Mouse (Mus musculus) gastrocnemius, postnatal 14 days (tissue): Measurements from ENCODE around the gene Zfp652. TPM values are rescaled to one million over a fixed set of nuclear protein-coding genes. Genes with fewer than 3 reads are reported as not detected.

Experiments
- DNase-seq: peaks from one replicate; pipeline ENCODE4 v3.0.0; 2021; ENCODE audit warnings: mixed read lengths
- intact Hi-C: fragments of 180-260 bp; cut with DNase I; formaldehyde crosslinking; loops from one replicate; pipeline ENCODE4 v1.15.1; 2025; ENCODE audit warnings: low total_unique reads
- total RNA-seq, 2 experiments: library from RNA; stranded (reverse); gene quantifications; 2 replicates each; pipeline ENCODE4 v1.2.3; 2021

Gene Zfp652
- total RNA-seq, 2 experiments from 2014 or later: 42.0 to 43.1 TPM

DNA sequence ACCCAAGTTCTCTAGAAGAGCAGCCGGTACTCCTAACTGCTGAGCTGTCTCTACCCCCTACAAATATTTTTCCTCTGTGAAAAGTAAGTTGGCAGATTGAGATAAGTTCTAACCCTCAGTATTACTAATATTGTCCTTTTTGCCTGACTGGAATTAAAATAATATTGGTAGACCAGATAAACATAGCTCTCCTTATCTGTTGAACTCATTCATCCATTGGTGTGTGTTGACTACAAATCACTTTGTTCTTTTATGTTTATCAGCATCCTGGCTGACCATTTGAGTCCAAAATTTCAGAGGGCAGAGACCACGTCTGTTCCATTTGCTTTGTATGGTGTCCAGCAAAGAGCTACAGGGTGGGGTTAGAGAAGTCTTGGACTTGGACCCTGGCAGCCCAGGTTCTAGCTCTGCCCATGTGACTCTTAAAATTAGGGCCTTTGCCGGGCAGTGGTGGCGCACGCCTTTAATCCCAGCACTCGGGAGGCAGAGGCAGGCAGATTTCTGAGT lies 2.9 kb upstream of the Zfp652 start:
- intact Hi-C loops: no loop called here
- DNase-seq: no peak

DNA sequence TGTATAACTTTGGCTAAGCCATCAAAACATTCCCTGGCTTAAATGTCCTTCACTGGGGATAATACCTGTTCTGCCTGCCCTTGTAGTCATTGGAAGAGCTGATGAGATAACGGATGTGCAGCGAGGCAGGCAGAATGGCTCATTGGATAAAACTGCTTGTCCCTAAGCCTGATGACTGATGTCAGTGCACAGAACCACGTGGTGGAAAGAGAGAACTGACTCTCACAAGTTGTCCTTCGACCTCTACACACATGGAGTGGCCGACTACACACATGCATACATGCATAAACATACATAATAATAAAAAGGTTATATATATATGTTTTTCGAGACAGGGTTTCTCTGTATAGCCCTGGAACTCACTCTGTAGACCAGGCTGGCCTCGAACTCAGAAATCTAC lies 2.0 kb upstream of the Zfp652 start:
- intact Hi-C loops: no loop called here

DNA sequence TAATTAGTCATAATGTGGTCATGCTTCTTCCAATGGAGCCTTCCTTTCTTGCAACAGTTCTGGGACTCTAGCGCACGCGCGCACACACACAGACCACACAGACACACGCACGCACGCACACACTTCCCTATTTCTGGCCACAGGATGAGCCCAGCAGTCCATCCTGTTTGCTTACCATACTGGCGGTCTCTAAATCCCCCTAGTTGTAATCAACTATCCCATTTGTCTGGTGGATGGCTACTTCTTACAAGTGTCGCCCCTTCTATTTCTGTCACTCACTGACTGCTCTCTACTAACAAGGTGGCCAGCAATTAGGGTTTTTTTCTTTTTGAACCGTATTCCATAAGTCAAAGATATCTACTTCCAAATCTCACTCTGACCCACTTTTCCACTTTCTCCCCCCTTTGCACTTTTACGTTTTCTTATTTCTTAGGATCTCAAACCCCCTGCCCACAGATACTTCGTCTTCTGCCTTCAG lies 349 bp upstream of the Zfp652 start:
- intact Hi-C loops: no loop called here
- no peak for DNase-seq

More for the DNA sequence above, 2.0 kb upstream of the Zfp652 start:
- no peak for DNase-seq

DNA sequence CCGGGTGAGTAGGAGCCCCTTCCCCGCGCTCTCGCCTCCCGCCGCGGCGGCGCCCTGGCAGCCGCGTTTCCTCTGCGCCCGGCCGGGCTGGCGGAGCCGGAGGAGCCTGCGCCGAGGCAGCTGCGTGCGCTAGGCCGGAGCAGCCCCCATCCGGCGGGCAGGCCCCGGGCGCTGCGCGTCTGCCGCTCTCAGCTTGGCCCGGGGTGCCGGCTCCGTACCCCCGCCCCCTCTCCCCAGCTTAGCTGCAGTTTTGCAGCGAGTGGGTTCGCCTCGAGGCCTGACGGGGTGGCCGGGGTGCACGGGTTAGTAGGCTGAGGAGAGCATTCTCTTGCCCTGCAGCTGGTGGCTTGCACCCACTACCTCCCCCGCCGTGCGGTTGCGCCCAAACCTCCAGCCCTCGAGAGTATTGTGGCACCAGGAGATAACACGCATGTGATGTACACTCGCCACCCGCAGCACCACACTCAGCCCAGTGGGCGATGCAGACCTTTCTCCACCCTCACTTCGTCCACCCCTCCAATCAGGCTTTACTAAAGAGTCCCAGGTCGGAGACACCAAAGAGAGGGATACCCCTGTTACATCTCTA lies 845 bp downstream of the Zfp652 start:
- intact Hi-C loops: no loop called here
- DNase-seq: peak; percentile 54

DNA sequence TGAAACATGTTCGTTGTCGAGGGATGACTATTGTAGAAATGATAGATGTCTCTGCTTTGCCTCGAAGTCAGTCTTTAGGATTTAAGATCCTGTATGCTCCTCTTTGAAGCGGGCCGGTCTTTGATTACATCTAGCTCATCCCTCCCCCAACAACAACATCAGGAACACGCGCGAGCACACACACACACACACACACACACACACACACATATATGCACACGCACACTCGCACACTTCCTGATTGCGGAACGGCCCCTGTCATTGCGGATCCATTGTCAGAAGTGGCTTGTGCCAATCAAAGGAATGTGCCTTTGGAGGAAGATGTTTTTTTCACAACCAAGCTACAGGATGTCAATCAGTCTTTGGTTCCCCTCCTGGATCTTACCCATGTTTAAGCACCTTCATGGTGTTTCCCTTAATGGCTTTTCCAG lies 1.4 kb downstream of the Zfp652 start:
- intact Hi-C loops: no loop called here
- DNase-seq: no peak

DNA sequence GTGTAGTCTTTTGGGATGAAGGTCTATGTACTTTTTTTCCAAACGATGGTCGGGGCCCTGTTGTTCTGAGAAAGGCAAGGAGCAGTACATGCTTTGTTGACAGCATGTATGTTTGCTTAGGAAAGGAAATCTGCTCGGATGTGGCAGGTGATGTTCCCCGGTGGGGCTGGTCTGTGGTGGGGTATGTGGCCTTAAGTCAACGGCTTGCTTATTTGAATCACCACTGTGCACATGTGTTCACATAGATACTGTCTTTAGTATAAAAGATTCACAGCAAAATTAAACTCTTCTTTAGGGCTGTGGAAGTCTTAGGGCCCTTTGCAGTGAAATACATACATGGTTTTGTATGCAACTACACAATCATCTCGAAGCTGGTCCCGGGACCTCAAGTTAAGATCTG lies 1.9 kb downstream of the Zfp652 start:
- intact Hi-C loops: no loop called here
- no peak for DNase-seq

DNA sequence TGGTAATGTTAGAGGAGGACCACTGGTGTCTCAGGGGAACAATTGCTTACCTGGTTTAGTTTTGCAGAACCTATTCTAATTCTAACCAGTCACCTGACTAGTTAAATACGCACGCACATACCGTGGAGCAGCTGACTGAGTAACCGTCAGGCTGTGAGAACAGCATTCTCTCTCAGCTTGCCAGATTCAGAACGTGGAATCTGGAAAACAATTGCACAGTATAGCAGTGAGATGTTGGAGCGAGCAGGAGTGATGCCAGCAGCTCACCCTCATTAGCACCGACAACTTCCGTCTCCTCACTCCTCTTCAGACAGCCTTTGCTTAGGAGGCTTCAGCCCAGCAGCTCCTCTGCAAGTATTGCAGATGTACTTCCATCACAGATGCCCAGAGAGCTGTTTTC lies 3.7 kb downstream of the Zfp652 start:
- intact Hi-C loops: no loop called here
- DNase-seq: no peak

DNA sequence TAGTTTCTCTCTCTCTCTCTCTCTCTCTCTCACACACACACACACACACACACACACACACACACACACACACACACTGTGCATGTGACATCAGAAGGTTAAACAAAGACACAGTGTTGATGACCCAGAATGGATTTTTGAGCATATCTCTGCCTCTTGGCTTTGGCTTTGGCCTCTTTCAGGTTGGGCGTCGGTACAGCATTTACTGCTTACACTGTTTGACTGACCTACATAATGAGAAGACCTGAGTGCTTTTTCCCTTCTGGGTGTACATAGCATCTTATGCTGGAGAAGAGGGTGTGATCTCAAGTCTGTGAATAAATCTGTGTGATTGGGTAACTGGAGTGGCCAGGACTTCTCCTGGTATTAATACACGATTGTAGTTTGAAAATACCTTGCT lies 6.9 kb downstream of the Zfp652 start:
- intact Hi-C loops: no loop called here
- DNase-seq: no peak

DNA sequence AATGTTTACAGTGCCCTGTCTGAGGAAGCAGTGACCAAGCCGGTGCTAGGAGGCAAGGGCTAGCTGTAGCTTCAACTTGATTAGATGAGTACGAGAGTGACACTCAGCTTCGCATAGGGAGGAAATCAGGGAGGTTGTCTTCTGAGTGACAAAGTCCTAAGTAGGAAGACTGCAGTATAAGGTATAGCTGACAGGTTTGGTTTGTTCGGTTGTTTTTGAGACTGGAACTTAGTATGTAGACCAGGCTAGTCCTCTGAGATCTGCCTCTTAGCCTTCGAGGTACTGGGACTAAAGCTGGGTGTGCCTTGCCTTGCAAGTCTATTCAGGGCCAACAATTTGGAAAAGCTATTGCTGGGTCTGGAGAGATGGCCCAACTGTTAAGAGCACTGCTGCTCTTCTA lies 10.8 kb downstream of the Zfp652 start, which contains the start of gene B130006D01Rik:
Gene B130006D01Rik (plus strand): TSS at position 301 of the 400 bp plus-strand sequence.
- intact Hi-C loops: no loop called here

DNA sequence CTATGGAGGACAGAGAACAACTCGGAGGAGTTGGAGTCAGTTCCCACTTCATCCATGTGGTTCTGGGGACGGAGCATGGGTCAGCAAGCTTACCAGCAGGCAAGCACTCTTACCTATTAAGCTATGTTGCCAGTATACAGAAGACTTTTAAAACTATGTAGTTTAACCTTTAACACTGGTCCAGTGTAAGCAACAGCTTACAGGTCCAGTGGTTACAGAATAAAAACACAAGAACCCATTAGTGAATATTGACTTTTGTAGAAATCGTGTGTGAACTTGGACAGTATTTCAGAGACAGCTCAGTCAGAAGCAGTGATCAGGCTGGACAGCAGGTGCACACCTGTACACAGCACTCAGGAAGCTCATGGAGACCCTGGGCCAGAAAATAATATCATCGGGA lies 12.0 kb downstream of the Zfp652 start:
- intact Hi-C loops: no loop called here

More for the DNA sequence above, 10.8 kb downstream of the Zfp652 start, which contains the start of gene B130006D01Rik:
- no peak for DNase-seq

DNA sequence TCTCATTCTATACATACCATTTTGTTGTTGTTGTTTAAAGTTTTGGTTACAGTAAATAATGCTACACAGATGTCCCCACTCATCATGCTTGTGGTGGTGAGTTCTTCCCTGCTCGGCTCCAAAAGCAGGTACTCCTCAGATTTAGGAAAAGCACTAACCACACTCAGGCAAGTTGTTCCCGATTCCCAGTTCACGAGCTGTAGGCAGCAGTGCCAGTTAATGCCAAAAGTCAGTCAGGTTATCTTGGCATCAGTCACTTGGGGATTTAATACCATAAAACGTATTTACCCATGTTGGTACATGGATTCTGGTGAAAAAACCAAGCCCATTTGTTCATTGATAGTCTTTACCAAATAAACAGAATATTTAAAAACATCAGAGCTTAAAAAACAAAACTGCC lies 13.7 kb downstream of the Zfp652 start:
- DNase-seq: no peak
- intact Hi-C loops: no loop called here

More for the DNA sequence above, 12.0 kb downstream of the Zfp652 start:
- DNase-seq: no peak

DNA sequence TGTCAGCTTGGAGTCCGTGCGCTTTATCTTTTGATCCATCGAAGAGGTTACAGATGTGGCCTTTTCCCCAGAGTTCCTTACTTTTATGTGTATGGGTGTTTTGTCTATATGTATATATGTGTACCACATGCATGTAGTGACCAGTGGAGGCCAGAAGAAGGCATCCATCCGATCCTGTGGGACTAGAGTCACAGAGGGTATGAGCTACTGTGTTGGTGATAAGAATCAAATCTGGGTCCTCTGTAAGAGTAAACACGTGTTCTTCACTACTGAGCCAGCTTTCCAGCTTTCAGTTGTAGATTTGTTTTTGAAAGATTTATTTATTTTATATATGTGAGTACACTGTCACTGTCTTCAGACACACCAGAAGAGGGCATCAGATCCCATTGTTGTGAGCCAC lies 15.5 kb downstream of the Zfp652 start:
- no peak for DNase-seq
- intact Hi-C loops: no loop called here

DNA sequence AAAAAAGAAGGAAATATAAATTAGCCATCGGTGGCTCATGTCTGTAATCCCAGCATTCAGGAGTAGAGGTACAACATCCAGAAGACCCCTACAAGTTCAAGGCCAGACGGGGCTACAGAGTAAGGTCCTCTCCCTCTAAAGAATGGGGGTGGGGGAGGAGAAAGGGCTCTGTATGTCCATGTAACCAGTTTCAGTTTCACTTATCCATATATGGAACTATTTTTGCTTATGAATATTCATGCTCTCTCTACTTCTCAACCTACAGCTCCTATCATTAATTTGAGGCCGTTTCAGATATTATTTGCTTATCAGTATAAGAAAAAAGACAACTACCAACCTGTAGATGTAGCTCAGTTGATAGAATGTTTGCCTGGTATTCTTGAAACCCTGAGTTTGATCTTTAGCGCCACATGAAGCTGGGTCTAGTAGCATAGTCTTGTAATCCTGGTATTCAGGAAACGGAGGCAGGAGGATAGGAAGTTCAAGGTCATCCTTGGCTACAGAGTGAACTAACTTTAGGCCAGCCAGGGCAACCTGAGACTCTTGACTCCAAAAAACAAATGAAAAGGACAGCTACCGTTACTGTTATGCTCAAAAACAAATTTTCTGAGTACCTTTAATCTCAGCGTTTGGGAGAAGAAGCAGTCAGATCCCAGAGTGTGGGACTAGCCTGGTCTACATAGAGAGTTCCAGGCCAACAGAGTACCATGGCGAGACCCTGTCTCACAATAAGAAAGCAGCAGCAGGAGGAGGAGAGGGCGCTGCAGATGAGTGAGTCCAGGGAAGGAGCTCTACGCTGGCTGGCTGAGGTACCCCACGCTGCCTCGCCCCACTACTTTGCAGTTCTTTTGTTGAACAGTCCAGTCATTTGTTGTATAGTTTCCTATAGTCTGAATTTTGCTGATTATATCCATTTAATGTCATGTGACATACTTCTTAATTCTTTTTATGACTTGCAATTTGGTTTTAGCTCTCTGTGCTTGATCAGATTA lies 16.7 kb downstream of the Zfp652 start:
- intact Hi-C loops: no loop called here
- no peak for DNase-seq

DNA sequence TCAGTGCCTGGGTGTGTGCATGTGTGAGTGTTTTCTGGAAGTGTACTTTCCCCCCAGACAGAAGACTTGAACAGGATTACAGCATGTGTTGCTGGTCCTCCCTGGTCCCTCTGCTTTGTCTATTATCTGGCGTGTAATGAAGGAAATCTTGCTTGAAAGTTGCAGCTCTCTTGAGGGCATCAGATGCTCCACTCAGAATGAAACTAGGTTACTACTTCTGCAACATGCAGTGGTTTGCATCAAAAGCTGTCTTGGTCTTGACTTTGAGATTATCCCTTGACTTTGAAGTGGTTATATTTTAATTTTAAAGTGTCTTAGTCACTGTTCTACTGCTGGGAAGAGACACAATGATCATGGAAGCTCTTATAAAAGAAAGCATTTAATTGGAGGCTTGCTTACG lies 22.0 kb downstream of the Zfp652 start:
- DNase-seq: no peak
- intact Hi-C loops: no loop called here

DNA sequence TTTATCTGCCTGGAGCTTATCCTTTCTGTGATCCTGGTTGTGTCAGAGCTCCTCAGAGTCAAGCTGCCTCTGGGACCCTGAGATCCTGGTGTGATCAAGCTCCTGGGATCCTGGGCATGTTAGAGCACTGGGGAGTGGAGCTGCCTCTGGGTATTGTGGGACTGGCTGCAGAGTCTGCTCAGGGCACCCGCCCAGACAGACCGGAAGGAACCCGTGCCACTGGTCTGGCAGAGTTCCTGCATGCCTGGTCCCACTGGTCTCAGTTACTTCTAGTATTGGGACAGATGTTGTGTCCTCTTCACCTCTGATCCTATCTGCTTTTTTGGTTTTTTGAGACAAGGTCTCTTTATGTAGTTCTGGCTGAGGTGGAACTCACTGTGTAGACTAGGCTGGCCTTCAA lies 25.3 kb downstream of the Zfp652 start:
- DNase-seq: peak; percentile 20
- intact Hi-C loops: no loop called here

DNA sequence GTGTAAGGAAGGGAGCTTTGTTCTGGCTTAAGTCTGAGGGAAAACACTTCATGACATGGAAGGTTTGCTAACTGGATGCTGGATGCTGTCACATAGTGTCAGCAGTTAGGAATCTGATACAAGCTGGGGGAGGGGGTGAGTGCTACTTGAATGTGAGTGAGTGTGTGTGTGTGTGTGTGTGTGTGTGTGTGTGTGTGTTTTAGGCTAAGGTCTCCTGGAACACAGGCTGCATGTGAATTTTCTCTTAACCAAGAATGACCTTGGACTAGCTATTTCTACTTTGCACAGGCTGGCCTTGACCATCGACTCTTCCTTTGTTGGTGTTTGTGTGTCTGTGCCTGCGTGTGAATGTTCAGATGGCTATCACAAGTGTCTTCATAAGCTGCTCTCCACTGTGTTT lies 32.0 kb downstream of the Zfp652 start:
- intact Hi-C loops: no loop called here
- DNase-seq: no peak

DNA sequence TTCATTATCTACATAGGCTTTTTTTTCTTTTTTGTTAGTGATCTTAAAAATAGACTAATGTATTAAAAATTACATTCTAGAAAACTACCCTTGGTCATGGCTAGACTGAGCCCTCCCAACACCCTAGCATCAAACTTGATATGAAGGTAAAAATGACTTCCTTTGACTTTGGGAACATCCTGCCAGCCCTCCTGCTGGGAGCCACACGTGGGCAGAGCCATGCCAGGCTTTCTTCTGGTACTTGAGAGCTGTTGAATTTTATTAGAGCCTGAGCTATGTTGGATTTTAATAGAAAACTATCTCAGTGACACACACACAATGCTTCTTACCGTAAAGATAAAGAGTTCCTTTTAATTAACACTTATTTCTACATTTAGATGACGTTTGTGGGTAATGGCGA lies 34.3 kb downstream of the Zfp652 start:
- intact Hi-C loops: no loop called here

DNA sequence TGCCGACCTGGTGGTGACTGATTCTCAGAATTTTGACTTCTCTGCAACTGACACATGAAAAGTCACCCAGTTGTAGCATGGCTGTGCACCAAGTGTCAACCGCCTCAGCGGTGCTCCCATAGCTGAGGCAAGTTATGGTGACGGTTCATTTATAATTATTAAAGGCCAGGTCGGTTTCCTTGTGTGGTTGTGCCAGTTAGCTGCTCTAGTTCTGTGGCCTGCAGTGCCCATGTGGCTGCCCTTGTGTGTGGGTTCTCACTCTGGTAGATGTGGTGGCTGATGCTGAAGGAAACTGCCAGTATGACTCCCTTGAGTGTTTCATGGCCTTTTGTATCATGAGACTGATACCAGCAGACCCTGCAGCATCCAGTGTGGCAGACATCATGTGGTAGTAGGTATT lies 35.9 kb downstream of the Zfp652 start:
- intact Hi-C loops: no loop called here
- DNase-seq: no peak

More for the DNA sequence above, 34.3 kb downstream of the Zfp652 start:
- no peak for DNase-seq

DNA sequence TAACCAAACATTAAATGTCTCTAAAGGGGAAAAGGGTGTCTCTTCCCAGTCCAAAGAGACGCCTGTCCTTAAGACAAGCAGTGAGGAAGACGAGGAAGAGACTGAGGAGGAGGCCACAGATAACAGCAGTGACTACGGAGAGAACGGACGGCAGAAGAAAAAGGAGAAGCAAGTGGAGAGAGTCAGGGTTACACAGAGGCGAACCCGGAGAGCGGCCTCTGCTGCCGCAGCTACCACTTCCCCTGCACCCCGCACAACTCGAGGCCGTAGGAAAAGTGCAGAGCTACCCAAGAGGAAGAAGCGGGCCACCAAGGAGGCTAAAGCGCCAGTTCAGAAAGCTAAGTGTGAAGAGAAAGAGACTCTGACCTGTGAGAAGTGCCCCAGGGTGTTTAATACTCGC lies 37.1 kb downstream of the Zfp652 start:
- DNase-seq: no peak
- intact Hi-C loops: no loop called here

DNA sequence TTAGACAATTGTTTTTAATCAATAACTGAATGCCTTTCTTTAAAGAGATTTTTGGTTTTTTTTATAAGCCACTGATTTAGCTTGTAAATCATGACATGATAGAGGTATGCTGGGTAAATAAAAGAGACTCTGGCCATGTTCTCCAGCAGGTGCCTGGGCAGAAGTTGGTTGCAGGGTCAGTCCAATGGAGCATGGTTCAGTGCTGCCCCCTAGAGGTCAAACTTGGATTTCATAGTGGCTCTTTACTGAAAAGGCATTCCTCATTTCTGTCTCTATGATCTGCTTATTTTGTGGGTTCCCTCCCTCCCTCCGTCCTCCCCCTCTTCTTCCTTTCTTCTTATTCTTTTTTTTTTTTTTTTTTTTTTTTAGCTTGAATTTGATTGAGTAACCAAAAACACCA lies 38.5 kb downstream of the Zfp652 start:
- DNase-seq: peak; percentile 72
- intact Hi-C loops: no loop called here
